Mouse (Mus musculus): ENCODE data around the gene Bbs7.

DNA sequence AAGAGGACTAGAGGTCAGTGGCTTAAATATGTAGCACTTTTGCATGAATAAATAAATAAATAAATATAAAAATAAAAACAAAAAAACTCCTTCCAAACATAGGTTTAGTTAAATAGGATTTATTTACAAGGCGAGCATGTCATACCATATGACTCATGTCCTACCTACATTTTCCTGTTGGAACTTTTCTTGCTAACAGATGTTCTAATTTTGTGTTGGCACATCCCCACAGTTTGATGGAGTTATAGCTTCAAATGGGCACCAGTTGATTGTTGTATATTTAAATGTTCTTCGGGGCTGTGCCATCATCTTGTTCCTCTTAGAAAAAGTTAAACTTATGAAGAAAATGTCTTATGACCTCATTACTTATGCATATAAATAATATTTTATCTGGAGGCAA, 71.9 kb downstream of the Bbs7 start:
- no peak for TF ChIP-seq CTCF (conservative IDR thresholded peaks at IDR 0.05; ENCODE audit: low read length)
- TF ChIP-seq NANOG (IDR thresholded peaks at IDR 0.05; ENCODE audit: borderline replicate concordance, low read length) = no peak

All from E14TG2a.4 (cell line).